Mouse (Mus musculus) frontal cortex, postnatal 36 days (tissue): ENCODE results near the gene Pdia3.
"Not testable (repeated sequence)": the region's sequence is repeated elsewhere in the genome, so short reads cannot be mapped to it uniquely, and the experiment has no call there.

Source experiments
- DNase-seq, 2 experiments: peaks; one replicate each; pipeline ENCODE4 v3.0.0; 2022; ENCODE audit warnings: low spot score in 2 of 2

Gene Pdia3

GRCm38 (mm10) chr2:121477491-121478266, 64.1 kb downstream of the Pdia3 start:
- DNase-seq = no peak

GRCm38 (mm10) chr2:121480498-121480897, 66.9 kb downstream of the Pdia3 start:
- no peak for DNase-seq

GRCm38 (mm10) chr2:121480916-121481315, 67.3 kb downstream of the Pdia3 start:
- DNase-seq = not testable (repeated sequence)

- no peak for DNase-seq
These were observed 70.0 kb downstream of the Pdia3 start for GRCm38 (mm10) chr2:121483576-121483975.

- DNase-seq = not testable (repeated sequence)
These were observed 70.8 kb downstream of the Pdia3 start for GRCm38 (mm10) chr2:121484403-121484802.
